Mouse (Mus musculus) neutrophil, adult 65 days (primary cell): ENCODE data around the gene Coq10a. TPM values are rescaled to one million over a fixed set of nuclear protein-coding genes. Genes with fewer than 3 reads are reported as not detected.

Experiments used
- total RNA-seq: library from RNA; stranded (reverse); gene quantifications from 2 replicates; pipeline ENCODE4 v1.2.4, GENCODE M21; 2023

The Coq10a gene
- total RNA-seq = 15.2 and 19.1 TPM in 2 replicates

GRCm38 (mm10) chr10:128368402-128369217 is at the start of gene Coq10a:
TSS of gene Coq10a (minus strand) at chr10:128368997.

DNA sequence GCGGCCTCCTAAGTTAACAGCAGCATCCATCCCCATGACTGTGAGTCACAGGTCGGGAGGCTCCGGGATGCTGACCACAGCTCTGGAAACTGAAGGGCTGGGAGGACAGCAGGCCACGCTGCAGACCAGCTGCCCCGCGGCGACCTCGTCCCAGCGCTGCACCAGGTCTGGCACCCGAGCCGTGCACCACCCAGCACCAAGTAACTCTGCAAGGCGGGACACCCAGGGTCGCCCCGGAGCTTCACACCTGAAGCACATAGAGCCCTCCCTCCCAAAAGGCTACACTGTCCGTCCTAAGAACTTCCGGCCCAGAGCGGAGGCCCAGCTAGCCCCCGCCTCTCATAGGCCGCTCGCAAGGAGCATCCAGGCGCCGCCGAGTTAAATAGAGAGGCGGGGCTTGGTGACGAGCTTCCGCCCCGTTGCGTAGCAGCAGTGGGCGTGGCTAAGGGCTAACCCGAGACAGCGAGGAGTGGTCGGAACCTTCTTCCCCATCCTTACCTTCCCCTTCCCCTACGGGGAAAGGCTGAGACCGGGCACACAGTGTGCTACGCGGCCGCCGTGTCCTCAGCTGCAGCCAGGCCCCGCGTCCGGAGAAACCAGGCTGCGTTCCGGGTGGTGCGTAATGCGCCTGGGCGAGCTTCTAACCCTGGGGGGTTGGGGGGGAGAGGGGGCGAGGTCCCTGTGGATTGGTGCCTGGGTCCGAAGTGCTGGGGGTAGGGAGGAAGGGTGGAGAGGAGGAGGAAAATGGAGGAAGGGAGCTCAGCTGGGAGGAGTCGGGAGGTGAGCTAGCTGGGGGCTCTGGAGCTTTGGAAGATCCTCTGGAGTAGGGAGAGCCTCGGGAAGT is 42.6 kb upstream of the Coq10a start, which contains the start of the genes Nabp2 and Rnf41:
TSS of gene Nabp2 (minus strand) at position 282 of the 844 bp plus-strand sequence.
TSS of gene Rnf41 (plus strand) at position 447 of the 844 bp plus-strand sequence.

DNA sequence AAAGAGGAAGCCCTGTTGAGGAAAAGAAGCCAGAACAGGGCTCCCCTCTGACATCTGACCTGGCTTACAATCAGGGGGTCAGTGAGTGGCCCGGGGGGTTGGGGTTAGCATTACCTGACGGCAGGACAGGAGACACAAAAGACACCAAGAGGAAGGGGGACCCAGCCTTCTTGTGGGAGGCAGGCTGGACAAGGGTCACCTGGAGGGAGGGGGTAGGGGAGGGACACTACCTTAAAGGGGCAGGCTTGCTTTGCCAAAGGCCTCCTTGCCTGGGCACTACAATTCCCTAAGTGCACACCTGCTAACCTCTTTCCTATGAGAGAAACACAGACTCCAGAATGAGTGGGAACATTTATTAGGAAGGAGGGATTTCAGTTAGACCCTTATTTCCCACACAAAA is 32.3 kb upstream of the Coq10a start, which contains the start of gene Slc39a5:
TSS of gene Slc39a5 (minus strand) at position 174 of the 400 bp plus-strand sequence.

DNA sequence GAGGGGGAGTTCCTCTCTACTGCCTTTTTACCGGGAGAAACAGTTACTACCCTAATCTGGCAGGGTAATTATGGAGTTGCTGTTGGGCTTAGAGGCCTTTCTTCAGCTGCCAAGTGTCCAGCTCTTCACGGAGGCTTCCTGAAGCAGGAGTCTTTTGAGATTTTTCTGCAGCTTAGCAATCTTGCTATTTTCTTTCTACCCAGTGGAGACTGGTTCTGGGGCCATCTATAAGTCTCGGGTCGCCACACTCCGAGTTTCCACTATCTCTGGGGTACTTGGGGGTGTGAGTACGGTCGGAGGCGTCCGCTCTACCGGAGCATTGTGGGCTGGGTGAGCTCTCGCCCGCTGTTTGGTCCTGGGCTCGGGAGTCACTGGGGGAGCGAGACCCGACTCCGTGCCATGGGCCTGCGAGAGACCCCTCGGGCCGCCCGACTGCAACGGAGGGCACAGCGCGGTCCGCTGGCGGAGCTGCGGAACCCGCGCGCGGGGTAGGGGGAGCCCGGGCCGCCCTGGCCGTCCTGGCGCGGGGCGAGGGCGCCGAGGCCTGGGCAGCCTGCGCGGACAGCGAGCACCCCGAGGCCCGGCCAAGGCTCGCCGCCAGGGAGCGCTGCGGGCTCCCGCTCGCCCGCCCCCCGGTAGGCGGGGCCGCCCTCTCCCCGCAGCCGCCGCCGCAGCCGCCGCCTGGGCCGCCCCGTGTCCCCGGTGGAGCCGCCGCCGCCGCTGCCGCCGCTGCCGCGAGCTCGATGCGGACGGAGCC is 7.8 kb upstream of the Coq10a start, which contains the start of gene Ankrd52:
TSS of gene Ankrd52 (plus strand) at position 661 of the 757 bp plus-strand sequence.

GRCm38 (mm10) chr10:128337306-128338181 is 31.3 kb downstream of the Coq10a start, which contains the start of gene Cs:
TSS of gene Cs (plus strand) at chr10:128337734.

DNA sequence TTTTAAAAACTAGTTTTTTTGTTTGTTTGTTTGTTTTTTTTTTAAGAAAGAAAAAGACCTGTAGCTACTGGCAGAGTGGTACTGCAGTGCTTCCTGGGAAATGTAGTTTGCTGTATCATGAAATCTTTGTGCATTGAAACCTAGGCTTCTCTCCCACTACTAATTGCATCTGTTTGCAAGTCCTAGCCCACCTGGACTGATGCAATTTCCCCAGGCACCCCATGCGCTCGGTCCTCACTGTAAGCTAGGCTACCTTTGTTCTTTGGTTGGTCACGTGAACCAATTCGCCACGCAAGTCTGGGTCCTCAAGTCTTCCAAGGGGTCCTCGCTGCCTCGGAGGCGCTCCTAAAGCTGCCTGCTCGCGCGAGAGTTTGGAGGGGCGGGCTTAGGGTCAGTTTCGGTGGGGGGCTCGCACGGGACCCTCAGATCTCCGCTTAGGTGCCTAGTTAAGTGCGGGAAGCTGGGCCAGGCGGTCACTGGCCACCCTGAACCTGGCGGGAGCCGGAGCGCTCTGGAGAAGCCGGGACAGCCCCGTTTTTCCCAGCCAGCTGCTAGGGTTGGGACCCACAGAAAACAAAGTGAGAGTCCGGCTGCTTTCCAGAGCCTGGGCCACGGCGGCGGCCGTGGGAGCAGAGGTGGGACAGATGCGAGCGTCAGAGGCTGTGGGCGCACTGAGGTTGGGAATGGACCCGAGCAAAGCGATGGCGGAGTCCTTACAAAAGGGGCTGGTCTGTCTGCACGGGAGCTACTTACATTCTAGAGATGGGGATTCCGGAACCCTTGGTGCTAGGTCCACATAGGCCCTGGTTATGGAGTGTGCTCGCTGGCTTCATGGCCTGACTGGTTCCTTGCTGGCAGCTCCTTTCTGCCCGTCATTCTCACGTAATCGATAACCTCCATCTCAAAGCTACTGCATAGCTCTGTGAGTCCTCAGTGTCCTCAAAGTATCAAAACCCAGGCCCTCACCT is 46.4 kb downstream of the Coq10a start, which contains the start of gene Cnpy2:
TSS of gene Cnpy2 (plus strand) at position 319 of the 968 bp plus-strand sequence.

Other genes with a start within 250 kb of the Coq10a start
- 9.4 and 10.1 TPM in 2 replicates for gene Rbms2, start 188.7 kb downstream of the Coq10a start, total RNA-seq
- gene Gls2, start 174.5 kb downstream of the Coq10a start, total RNA-seq = 1.4 TPM in 1 of 2 replicates, not detected in the other
- gene Spryd4, start 157.2 kb downstream of the Coq10a start, total RNA-seq = 3.9 and 5.2 TPM in 2 replicates
- gene Mip, start 143.2 kb downstream of the Coq10a start, total RNA-seq = not detected in 2 replicates
- gene Timeless, start 136.9 kb downstream of the Coq10a start, total RNA-seq = 21.0 and 30.8 TPM in 2 replicates
- 0.44 TPM in 1 of 2 replicates, not detected in the other for gene Apon, start 114.9 kb downstream of the Coq10a start, total RNA-seq
- gene Apof, start 100.3 kb downstream of the Coq10a start, total RNA-seq = not detected in 2 replicates
- gene Stat2, start 98.4 kb downstream of the Coq10a start, total RNA-seq = 34.0 and 36.3 TPM in 2 replicates
- 0.79 and 1.2 TPM in 2 replicates for gene Il23a, start 70.2 kb downstream of the Coq10a start, total RNA-seq
- gene Pan2, start 65.7 kb downstream of the Coq10a start, total RNA-seq = 26.5 and 36.7 TPM in 2 replicates
- gene Cnpy2, start 46.5 kb downstream of the Coq10a start, total RNA-seq = 25.3 and 30.7 TPM in 2 replicates
- gene Cs, start 31.3 kb downstream of the Coq10a start, total RNA-seq = 85.9 and 94.3 TPM in 2 replicates
- gene Ankrd52, start 8.1 kb upstream of the Coq10a start, total RNA-seq = 29.8 and 44.1 TPM in 2 replicates
- not detected in 2 replicates for gene Slc39a5, start 32.2 kb upstream of the Coq10a start, total RNA-seq
- 23.4 and 31.8 TPM in 2 replicates for gene Nabp2, start 42.5 kb upstream of the Coq10a start, total RNA-seq
- 37.4 and 48.3 TPM in 2 replicates for gene Rnf41, start 42.7 kb upstream of the Coq10a start, total RNA-seq
- 79.4 TPM in 2 replicates for gene Smarcc2, start 90.3 kb upstream of the Coq10a start, total RNA-seq
- gene Myl6, start 125.1 kb upstream of the Coq10a start, total RNA-seq = 1,119 and 1,205 TPM in 2 replicates
- gene Myl6b, start 129.7 kb upstream of the Coq10a start, total RNA-seq = 1.9 and 2.0 TPM in 2 replicates
- 116 and 144 TPM in 2 replicates for gene Esyt1, start 156.9 kb upstream of the Coq10a start, total RNA-seq
- gene Zc3h10, start 178.8 kb upstream of the Coq10a start, total RNA-seq = 21.4 and 25.9 TPM in 2 replicates
- gene Rpl41, start 180.3 kb upstream of the Coq10a start, total RNA-seq = 1,166 and 1,291 TPM in 2 replicates
- gene Pa2g4, start 197.0 kb upstream of the Coq10a start, total RNA-seq = 28.5 and 31.0 TPM in 2 replicates
- gene Erbb3, start 220.7 kb upstream of the Coq10a start, total RNA-seq = 0.35 and 0.50 TPM in 2 replicates